Mouse (Mus musculus): Measurements from ENCODE around the gene Itgav.

- TF ChIP-seq POLR2A (IDR thresholded peaks at IDR 0.05; ENCODE audit: insufficient read depth, low read depth, low read length), result no peak
- TF ChIP-seq CTCF (IDR thresholded peaks at IDR 0.05; ENCODE audit: insufficient read depth, low read depth, low read length), result no peak
Measured at GRCm38 (mm10) chr2:83728238-83728682, 4.1 kb downstream of the Itgav start.

Data from olfactory bulb, adult 2 months (tissue).